Mouse (Mus musculus): ENCODE measurements around the gene Fitm1.

DNA sequence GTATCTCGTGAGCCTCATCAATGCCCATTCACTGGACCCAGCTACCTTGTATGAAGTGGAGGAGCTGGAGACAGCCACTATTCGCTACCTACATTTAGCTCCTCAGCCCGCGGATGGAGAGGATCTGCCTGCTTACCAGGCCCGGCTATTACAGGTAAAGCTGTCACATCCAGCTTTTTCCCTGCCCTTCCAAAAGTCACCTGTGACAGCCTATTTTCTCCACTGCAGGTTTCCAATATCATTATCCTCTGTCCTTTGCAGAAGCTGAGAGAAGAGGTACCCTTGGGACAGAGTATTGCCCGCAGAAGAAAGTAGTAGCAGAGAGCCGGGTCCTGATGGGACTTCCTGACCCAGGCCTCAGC, 27.8 kb downstream of the Fitm1 start, which contains the start of gene Irf9:
- no peak for TF ChIP-seq CTCF (IDR thresholded peaks at IDR 0.05; ENCODE audit: low read depth, low read length)
- TF ChIP-seq POLR2A (IDR thresholded peaks at IDR 0.05; ENCODE audit: extremely low read depth, insufficient read depth, low read length), result no peak
